Mouse (Mus musculus) midbrain, embryonic 15.5 days (tissue): ENCODE measurements around the gene Eif3l. TPM values are rescaled to one million over a fixed set of nuclear protein-coding genes. Genes with fewer than 3 reads are reported as not detected.

Experiments
- ATAC-seq: fragments of 200-750 bp; cut with Nextera tagmentation; replicated peaks from 2 replicates; pipeline ENCODE4 v1.8.0; 2017; ENCODE audit warnings: moderate TSS enrichment
- H3K27ac ChIP-seq: fragments of 300-500 bp; sonication (generic); 2 replicates; pipeline ENCODE4 v1.5.1; 2015; ENCODE audit warnings: mild to moderate bottlenecking, inconsistent platforms
- H3K27me3 ChIP-seq: fragments of 300-500 bp; sonication (generic); replicated peaks from 2 replicates; pipeline ENCODE4 v1.6.1; 2015; ENCODE audit warnings: inconsistent platforms
- H3K36me3 ChIP-seq: fragments of 300-500 bp; sonication (generic); replicated peaks from 2 replicates; pipeline ENCODE4 v1.6.1; 2015; ENCODE audit warnings: inconsistent platforms
- H3K4me1 ChIP-seq: fragments of 300-500 bp; sonication (generic); 2 replicates; pipeline ENCODE4 v1.6.1; 2015; ENCODE audit warnings: inconsistent platforms
- H3K4me2 ChIP-seq: fragments of 300-500 bp; sonication (generic); 2 replicates; pipeline ENCODE4 v1.6.1; 2015; ENCODE audit warnings: inconsistent platforms, mild to moderate bottlenecking, moderate library complexity
- H3K4me3 ChIP-seq: fragments of 300-500 bp; sonication (generic); 2 replicates; pipeline ENCODE4 v1.5.1; 2015; ENCODE audit warnings: mild to moderate bottlenecking, inconsistent platforms
- H3K9ac ChIP-seq: fragments of 300-500 bp; sonication (generic); 2 replicates; pipeline ENCODE4 v1.6.1; 2015; ENCODE audit warnings: mild to moderate bottlenecking, inconsistent platforms
- H3K9me3 ChIP-seq: fragments of 300-500 bp; sonication (generic); 2 replicates; pipeline ENCODE4 v1.6.1; 2016; ENCODE audit warnings: inconsistent platforms
- WGBS: fragments of 180-500 bp; shearing (Covaris S2); methylation state at CpG from one replicate; pipeline ENCODE4 v1.1.7; 2015; ENCODE audit warnings: mixed read lengths; 5-methylcytosine and 5-hydroxymethylcytosine counted together
- polyA plus RNA-seq: library from polyadenylated mRNA; unstranded; fragments of >200 nt; fragmentation: Nextera tagmentation; extraction: Ambion mirVana; gene quantifications from 2 replicates; pipeline ENCODE4 v1.2.1, GENCODE M21; 2015

The Eif3l gene
- polyA plus RNA-seq, 1 experiment from 2014 or later: 167 TPM

GRCm38 (mm10) chr15:79122119-79122518 lies 47.1 kb downstream of the Eif3l start:
- Histone ChIP-seq H3K4me2 (no peak overlapping the region), H3K27ac (no peak overlapping the region), H3K9ac (no peak overlapping the region), H3K36me3 (peaks cover 32% of the 10 kb centered on the region), H3K9me3 (no peaks in the 10 kb centered on the region), H3K4me1 (no peaks in the 10 kb centered on the region), H3K27me3 (no peaks in the 10 kb centered on the region), H3K4me3 (no peak overlapping the region)
- ATAC-seq: no peak
- WGBS: 73% methylated on average over 4 of the region's 4 CpGs

- Histone ChIP-seq H3K9ac (no peak overlapping the region), H3K27me3 (no peaks in the 10 kb centered on the region), H3K4me1 (no peaks in the 10 kb centered on the region), H3K27ac (no peak overlapping the region), H3K36me3 (peaks cover 36% of the 10 kb centered on the region), H3K4me3 (no peak overlapping the region), H3K9me3 (no peaks in the 10 kb centered on the region), H3K4me2 (no peak overlapping the region)
- whole genome bisulfite sequencing: 84% methylated on average over 13 of the region's 13 CpGs
- ATAC-seq: no peak
Measured at GRCm38 (mm10) chr15:79122546-79122945, 47.6 kb downstream of the Eif3l start.

- Histone ChIP-seq H3K36me3 (peaks cover 43% of the 10 kb centered on the region), H3K4me3 (no peak overlapping the region), H3K27me3 (no peaks in the 10 kb centered on the region), H3K9ac (no peak overlapping the region), H3K27ac (no peak overlapping the region), H3K9me3 (no peaks in the 10 kb centered on the region), H3K4me1 (no peaks in the 10 kb centered on the region), H3K4me2 (no peak overlapping the region)
- ATAC-seq: no peak
- 92% methylated on average over 6 of the region's 6 CpGs for WGBS
Measured at GRCm38 (mm10) chr15:79123751-79124150, 48.8 kb downstream of the Eif3l start.

DNA sequence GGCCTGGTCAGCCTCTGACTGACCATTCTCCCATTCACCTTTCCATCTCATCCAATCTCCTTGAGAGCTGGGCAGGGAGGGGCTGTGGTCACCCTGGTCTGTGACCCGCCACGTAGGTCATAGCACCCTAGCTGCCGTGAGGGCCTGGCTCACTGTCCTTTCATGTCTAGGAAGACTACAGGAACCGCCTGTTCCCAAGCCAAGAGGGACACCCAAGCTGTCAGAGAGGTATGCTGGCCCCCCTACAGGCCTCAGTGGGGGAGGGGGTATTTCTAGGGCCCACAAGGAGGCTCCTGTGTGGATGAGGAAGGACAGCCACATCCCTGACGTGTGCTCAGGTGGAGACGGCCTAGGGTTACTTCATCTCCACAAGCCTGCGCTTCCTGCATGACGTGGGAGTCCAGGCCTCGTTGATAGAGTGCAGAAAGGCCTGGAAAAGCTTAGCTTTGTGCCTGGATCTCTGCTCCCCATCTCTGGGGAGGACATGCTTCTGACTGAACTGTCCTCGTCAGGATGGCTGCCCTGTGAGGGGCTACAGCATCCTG lies 49.4 kb downstream of the Eif3l start:
- Histone ChIP-seq H3K27me3 (no peaks in the 10 kb centered on the region), H3K9me3 (no peaks in the 10 kb centered on the region), H3K36me3 (peaks cover 45% of the 10 kb centered on the region), H3K4me2 (no peak overlapping the region), H3K4me1 (no peaks in the 10 kb centered on the region), H3K4me3 (no peak overlapping the region), H3K9ac (no peak overlapping the region), H3K27ac (no peak overlapping the region)
- ATAC-seq: no peak
- 86% methylated on average over 10 of the region's 10 CpGs for WGBS

DNA sequence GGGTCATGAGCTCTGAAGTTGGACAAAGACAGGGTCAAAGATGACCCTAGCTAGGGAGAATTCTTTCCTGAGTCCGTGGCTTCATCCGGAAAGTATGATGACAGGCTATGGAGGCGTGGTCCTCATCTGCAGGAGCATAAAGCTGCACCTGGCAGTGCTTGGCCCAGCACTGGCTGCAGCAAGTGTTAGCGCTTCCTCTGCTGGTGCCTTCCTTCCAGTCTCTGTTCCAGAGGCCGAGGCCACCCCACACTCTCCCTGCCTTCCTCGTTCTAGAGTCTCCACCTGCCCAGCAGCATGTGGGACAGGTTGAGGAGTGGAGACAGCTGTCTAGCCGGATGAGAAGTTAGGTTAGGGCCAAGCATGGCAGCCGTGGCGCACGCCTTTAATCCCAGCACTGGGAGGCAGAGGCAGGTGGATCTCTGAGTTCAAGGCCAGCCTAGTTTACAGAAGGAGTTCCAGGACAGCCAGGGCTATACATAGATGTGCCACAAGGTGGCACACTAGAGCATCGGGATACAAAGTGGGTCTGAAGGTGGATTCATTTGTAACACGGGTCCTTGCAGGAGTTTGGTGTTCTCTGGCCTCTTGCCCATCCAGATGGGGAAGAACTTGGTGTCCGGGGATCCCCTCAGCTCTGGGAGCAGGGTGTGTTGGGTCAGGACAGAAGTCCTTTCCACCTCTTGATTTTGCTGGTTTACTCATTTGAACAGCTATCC lies 51.4 kb downstream of the Eif3l start:
- no peak overlapping the region for H3K27ac ChIP-seq
- H3K36me3 ChIP-seq: peaks cover 58% of the 10 kb centered on the region
- no peak for ATAC-seq
- H3K9ac ChIP-seq: no peak overlapping the region
- H3K4me3 ChIP-seq: no peak overlapping the region
- H3K27me3 ChIP-seq: no peaks in the 10 kb centered on the region
- no peaks in the 10 kb centered on the region for H3K9me3 ChIP-seq
- H3K4me2 ChIP-seq: no peak overlapping the region
- no peaks in the 10 kb centered on the region for H3K4me1 ChIP-seq
- 84% methylated on average over 13 of the region's 13 CpGs for WGBS

GRCm38 (mm10) chr15:79127101-79127500 lies 52.1 kb downstream of the Eif3l start:
- WGBS: 93% methylated on average over 12 of the region's 12 CpGs
- H3K9ac ChIP-seq: no peak overlapping the region
- no peak overlapping the region for H3K4me2 ChIP-seq
- peaks cover 66% of the 10 kb centered on the region for H3K36me3 ChIP-seq
- H3K4me3 ChIP-seq: no peak overlapping the region
- H3K4me1 ChIP-seq: no peaks in the 10 kb centered on the region
- H3K27me3 ChIP-seq: no peaks in the 10 kb centered on the region
- no peak for ATAC-seq
- H3K9me3 ChIP-seq: no peaks in the 10 kb centered on the region
- H3K27ac ChIP-seq: no peak overlapping the region

DNA sequence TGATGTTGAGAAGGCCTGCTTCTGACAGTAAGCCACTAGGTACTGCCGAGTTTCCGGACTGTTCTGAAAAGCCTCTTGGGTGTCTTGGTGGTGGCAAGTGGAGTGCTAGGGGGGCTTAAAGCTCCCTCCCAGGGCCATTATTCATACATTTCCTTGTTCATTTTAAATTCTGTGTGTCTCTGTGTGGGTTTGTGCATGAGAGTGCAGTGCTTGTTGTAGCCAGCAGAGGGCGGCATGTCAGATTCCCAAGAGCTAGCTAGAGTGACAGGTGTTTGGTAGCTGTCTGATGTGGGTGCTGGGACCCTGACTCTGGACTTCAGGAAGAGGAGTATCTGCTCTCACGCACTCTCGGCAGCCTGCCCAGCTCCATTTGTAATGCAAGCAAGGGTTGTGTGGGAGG lies 53.2 kb downstream of the Eif3l start:
- Histone ChIP-seq H3K9me3 (no peaks in the 10 kb centered on the region), H3K9ac (no peak overlapping the region), H3K27ac (no peak overlapping the region), H3K27me3 (no peaks in the 10 kb centered on the region), H3K4me1 (no peaks in the 10 kb centered on the region), H3K36me3 (peaks cover 63% of the 10 kb centered on the region), H3K4me2 (no peak overlapping the region), H3K4me3 (no peak overlapping the region)
- no peak for ATAC-seq
- 91% methylated on average over 5 of the region's 5 CpGs for WGBS

DNA sequence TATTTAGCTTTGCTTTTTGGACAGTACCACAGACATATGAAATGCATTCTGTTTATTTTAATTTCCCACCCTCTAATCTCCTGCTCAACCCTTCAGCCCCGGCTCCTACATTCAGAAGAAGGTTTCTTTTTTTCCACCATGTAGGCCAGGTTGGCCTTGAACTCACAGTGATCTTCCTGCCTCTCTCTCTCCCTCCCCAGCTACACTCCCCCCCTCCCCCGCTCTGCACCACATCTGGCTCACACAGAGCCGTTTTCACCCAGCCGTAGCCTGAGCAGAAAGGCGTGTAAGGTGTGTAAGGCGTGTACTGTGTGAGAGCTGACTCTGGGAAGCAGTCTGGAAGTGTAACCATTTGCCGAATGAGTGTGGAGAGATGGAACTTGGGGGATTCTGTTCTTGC lies 54.3 kb downstream of the Eif3l start:
- Histone ChIP-seq H3K27me3 (no peaks in the 10 kb centered on the region), H3K9me3 (no peaks in the 10 kb centered on the region), H3K4me2 (no peak overlapping the region), H3K4me3 (no peak overlapping the region), H3K36me3 (peaks cover 56% of the 10 kb centered on the region), H3K9ac (no peak overlapping the region), H3K27ac (no peak overlapping the region), H3K4me1 (no peaks in the 10 kb centered on the region)
- 80% methylated on average over 7 of the region's 7 CpGs for WGBS
- ATAC-seq: no peak

DNA sequence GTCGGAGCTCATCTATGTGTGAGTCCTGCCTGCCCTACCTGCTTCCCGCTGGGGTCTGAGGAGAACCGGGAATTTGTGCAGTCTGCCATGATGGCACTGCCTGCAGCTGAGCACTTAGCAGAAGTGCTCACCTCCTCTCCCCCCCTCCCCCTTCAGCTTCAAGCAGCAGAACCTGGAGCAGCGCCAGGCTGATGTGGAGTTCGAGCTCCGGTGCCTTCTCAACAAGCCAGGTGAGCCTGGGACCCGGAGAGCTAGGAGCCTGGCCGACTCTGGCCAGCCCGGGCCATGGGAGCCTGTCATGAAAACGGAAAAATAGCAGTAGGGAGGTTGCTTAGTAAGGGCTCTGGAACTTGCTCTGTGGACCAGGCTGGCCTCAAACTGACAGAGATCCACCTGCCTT lies 55.8 kb downstream of the Eif3l start:
- 86% methylated on average over 10 of the region's 10 CpGs for WGBS
- no peak for ATAC-seq
- H3K4me2 ChIP-seq: no peak overlapping the region
- H3K9ac ChIP-seq: no peak overlapping the region
- no peak overlapping the region for H3K27ac ChIP-seq
- H3K36me3 ChIP-seq: peaks cover 44% of the 10 kb centered on the region
- no peaks in the 10 kb centered on the region for H3K27me3 ChIP-seq
- H3K9me3 ChIP-seq: no peaks in the 10 kb centered on the region
- H3K4me1 ChIP-seq: no peaks in the 10 kb centered on the region
- no peak overlapping the region for H3K4me3 ChIP-seq

DNA sequence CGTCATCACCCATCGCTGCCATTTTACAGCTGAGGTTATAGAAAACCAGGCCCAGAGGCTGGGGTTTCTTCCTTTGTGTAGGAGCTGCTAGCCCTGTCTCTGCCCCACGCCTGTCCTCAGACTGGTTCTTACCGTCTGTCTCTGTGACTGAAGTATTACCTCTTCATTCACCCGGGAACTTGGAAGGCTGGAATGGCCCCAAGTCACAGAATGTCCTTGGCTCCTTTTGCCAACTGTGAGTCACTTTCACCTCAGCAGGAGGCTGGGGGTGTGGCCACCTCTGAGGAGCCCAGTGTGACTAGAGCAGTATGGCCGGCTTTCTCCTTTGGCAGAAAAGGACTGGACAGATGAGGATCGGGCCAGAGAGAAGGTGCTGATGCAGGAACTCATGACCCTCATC lies 56.5 kb downstream of the Eif3l start:
- Histone ChIP-seq H3K27me3 (no peaks in the 10 kb centered on the region), H3K4me1 (no peaks in the 10 kb centered on the region), H3K9me3 (no peaks in the 10 kb centered on the region), H3K4me2 (no peak overlapping the region), H3K27ac (no peak overlapping the region), H3K4me3 (no peak overlapping the region), H3K36me3 (peaks cover 40% of the 10 kb centered on the region), H3K9ac (no peak overlapping the region)
- 75% methylated on average over 7 of the region's 7 CpGs for WGBS
- ATAC-seq: no peak

DNA sequence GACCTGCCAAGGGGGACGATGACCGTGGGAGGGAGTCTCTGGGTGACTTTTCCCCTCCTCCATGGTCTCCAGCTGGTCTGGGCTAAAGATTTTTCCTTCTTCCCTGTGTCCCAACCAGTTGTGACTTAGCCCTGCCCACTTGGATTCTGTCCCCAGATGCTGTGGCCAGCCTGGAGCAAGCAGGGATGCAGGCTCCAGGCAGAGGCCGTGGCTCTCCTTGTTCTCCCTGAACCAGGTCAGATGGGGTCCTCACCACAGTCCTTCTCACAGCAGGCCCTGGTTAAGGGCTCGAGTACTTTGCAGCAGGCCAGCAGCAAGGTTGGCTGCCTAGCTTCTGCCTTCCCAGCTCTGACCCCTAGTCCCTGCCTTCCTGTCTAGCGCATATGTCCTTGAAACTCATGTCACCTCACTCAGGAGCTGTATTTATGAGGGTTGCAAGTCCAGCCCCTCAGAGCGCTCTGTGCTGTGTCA lies 58.2 kb downstream of the Eif3l start:
- Histone ChIP-seq H3K4me2 (no peak overlapping the region), H3K36me3 (peaks cover 27% of the 10 kb centered on the region), H3K4me1 (no peaks in the 10 kb centered on the region), H3K9me3 (no peaks in the 10 kb centered on the region), H3K9ac (no peak overlapping the region), H3K27me3 (no peaks in the 10 kb centered on the region), H3K4me3 (no peak overlapping the region), H3K27ac (no peak overlapping the region)
- no peak for ATAC-seq
- 90% methylated on average over 6 of the region's 6 CpGs for WGBS

DNA sequence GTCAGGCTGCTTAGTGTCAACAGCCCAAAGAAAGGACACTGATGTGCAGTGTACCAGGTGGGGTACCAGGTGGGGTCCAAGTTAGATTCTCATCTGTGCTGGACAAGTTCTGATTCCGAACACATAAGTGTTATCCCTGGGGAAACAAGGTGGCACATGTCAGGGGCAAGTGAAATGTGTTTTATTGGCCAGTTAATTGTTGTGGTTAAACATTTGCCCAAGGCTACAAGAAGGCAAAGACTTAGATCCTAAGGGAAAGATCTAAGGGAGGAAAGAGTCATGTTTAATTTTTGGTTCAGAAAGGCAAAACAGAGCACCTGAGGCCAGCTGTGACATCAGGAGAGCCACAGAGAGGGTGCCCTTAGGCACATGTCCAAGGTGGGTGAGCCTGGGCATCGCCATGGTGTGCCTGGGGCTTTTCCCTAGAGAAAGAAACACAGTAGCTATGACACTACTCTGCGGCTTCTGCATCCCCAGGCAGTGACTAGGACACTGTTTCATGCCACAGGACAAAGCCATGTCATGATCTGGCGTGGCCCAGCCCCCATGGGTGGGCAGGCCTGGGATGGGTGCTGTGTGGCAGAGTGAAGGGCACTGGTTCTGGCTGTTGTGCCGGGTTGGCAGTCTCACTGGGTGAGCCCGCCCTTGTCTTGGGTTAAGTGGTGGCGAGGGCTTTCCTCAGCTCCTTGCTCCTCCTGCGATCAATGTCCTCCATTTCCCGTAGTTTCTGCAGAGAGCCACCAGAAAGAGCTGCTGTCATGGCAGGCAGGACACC lies 59.7 kb downstream of the Eif3l start:
- Histone ChIP-seq H3K9ac (no peak overlapping the region), H3K4me1 (no peaks in the 10 kb centered on the region), H3K36me3 (peaks cover 22% of the 10 kb centered on the region; the same call in 1 of the 2 replicates), H3K9me3 (no peaks in the 10 kb centered on the region), H3K27me3 (no peaks in the 10 kb centered on the region), H3K27ac (no peak overlapping the region), H3K4me2 (no peak overlapping the region), H3K4me3 (no peak overlapping the region)
- 84% methylated on average over 9 of the region's 9 CpGs for WGBS
- ATAC-seq: no peak
